Mouse (Mus musculus): Measurements from ENCODE around the gene Syt1. TPM values are rescaled to one million over a fixed set of nuclear protein-coding genes. Genes with fewer than 3 reads are reported as not detected.
A peak's percentile ranks its signal among the peaks of the same experiment; 100 is the strongest.

Gene Syt1
- polyA plus RNA-seq, 1 experiment from 2014 or later: 1.5 TPM

GRCm38 (mm10) chr10:108571104-108571503 is 439.7 kb downstream of the Syt1 start:
- 87% methylated on average over 5 of the region's 5 CpGs for WGBS (ENCODE audit: insufficient replicate concordance)
- H3K9me3 ChIP-seq (replicated peaks; ENCODE audit: control insufficient read depth, low read length): no peaks in the 10 kb centered on the region
- no peak overlapping the region for H3K9ac ChIP-seq (ENCODE audit: low read depth, low read length)
- no peak overlapping the region for H3K4me3 ChIP-seq (ENCODE audit: low read depth, low read length)
- H3K27ac ChIP-seq (ENCODE audit: low read depth, low read length): no peak overlapping the region
- H3K4me2 ChIP-seq: no peak overlapping the region
- ATAC-seq (replicated peaks; ENCODE audit: insufficient number of reproducible peaks, low FRiP score, low TSS enrichment): no peak
- H3K27me3 ChIP-seq (ENCODE audit: control insufficient read depth, insufficient read depth, low read length): no peaks in the 10 kb centered on the region
- H3K4me1 ChIP-seq (ENCODE audit: control insufficient read depth, insufficient read depth, low read length): peaks cover 11% of the 10 kb centered on the region
- H3K36me3 ChIP-seq (ENCODE audit: control insufficient read depth, insufficient read depth, low read length): no peaks in the 10 kb centered on the region

- Histone ChIP-seq H3K9me3 (replicated peaks; ENCODE audit: control insufficient read depth, low read length) (no peaks in the 10 kb centered on the region), H3K36me3 (ENCODE audit: control insufficient read depth, insufficient read depth, low read length) (no peaks in the 10 kb centered on the region), H3K4me2 (no peak overlapping the region), H3K9ac (ENCODE audit: low read depth, low read length) (no peak overlapping the region), H3K4me3 (ENCODE audit: low read depth, low read length) (no peak overlapping the region), H3K4me1 (ENCODE audit: control insufficient read depth, insufficient read depth, low read length) (peaks cover 11% of the 10 kb centered on the region), H3K27ac (ENCODE audit: low read depth, low read length) (no peak overlapping the region), H3K27me3 (ENCODE audit: control insufficient read depth, insufficient read depth, low read length) (no peaks in the 10 kb centered on the region)
- no peak for ATAC-seq (replicated peaks; ENCODE audit: insufficient number of reproducible peaks, low FRiP score, low TSS enrichment)
- 78% methylated on average over 6 of the region's 6 CpGs for WGBS (ENCODE audit: insufficient replicate concordance)
Observed at GRCm38 (mm10) chr10:108569568-108570139, 441.1 kb downstream of the Syt1 start.

GRCm38 (mm10) chr10:108568925-108569324 is 441.9 kb downstream of the Syt1 start:
- no peak for ATAC-seq (replicated peaks; ENCODE audit: insufficient number of reproducible peaks, low FRiP score, low TSS enrichment)
- Histone ChIP-seq H3K36me3 (ENCODE audit: control insufficient read depth, insufficient read depth, low read length) (no peaks in the 10 kb centered on the region), H3K9me3 (replicated peaks; ENCODE audit: control insufficient read depth, low read length) (no peaks in the 10 kb centered on the region), H3K4me1 (ENCODE audit: control insufficient read depth, insufficient read depth, low read length) (peaks cover 11% of the 10 kb centered on the region), H3K27me3 (ENCODE audit: control insufficient read depth, insufficient read depth, low read length) (no peaks in the 10 kb centered on the region), H3K4me2 (no peak overlapping the region), H3K9ac (ENCODE audit: low read depth, low read length) (no peak overlapping the region), H3K4me3 (ENCODE audit: low read depth, low read length) (no peak overlapping the region), H3K27ac (ENCODE audit: low read depth, low read length) (0 out of 2 replicates have a peak overlapping the region, but pooled peaks have one; percentile 18)
- WGBS (ENCODE audit: insufficient replicate concordance): 66% methylated on average over 6 of the region's 6 CpGs

GRCm38 (mm10) chr10:108568136-108568535 is 442.6 kb downstream of the Syt1 start:
- Histone ChIP-seq H3K4me2 (peak overlapping the region; percentile 23), H3K27me3 (ENCODE audit: control insufficient read depth, insufficient read depth, low read length) (no peaks in the 10 kb centered on the region), H3K36me3 (ENCODE audit: control insufficient read depth, insufficient read depth, low read length) (no peaks in the 10 kb centered on the region), H3K4me3 (ENCODE audit: low read depth, low read length) (no peak overlapping the region), H3K27ac (ENCODE audit: low read depth, low read length) (peak overlapping the region; percentile 46; the same call in 1 of the 2 replicates), H3K9me3 (replicated peaks; ENCODE audit: control insufficient read depth, low read length) (no peaks in the 10 kb centered on the region), H3K4me1 (ENCODE audit: control insufficient read depth, insufficient read depth, low read length) (peaks cover 11% of the 10 kb centered on the region), H3K9ac (ENCODE audit: low read depth, low read length) (no peak overlapping the region)
- WGBS (ENCODE audit: insufficient replicate concordance): 12% methylated on average over 8 of the region's 8 CpGs
- ATAC-seq (replicated peaks; ENCODE audit: insufficient number of reproducible peaks, low FRiP score, low TSS enrichment): no peak

- Histone ChIP-seq H3K36me3 (ENCODE audit: control insufficient read depth, insufficient read depth, low read length) (no peaks in the 10 kb centered on the region), H3K4me3 (ENCODE audit: low read depth, low read length) (no peak overlapping the region), H3K27me3 (ENCODE audit: control insufficient read depth, insufficient read depth, low read length) (no peaks in the 10 kb centered on the region), H3K4me2 (no peak overlapping the region), H3K9ac (ENCODE audit: low read depth, low read length) (no peak overlapping the region), H3K9me3 (replicated peaks; ENCODE audit: control insufficient read depth, low read length) (no peaks in the 10 kb centered on the region), H3K27ac (ENCODE audit: low read depth, low read length) (no peak overlapping the region), H3K4me1 (ENCODE audit: control insufficient read depth, insufficient read depth, low read length) (peaks cover 11% of the 10 kb centered on the region)
- no peak for ATAC-seq (replicated peaks; ENCODE audit: insufficient number of reproducible peaks, low FRiP score, low TSS enrichment)
- 93% methylated on average over 6 of the region's 6 CpGs for WGBS (ENCODE audit: insufficient replicate concordance)
Observed at GRCm38 (mm10) chr10:108567456-108567855, 443.3 kb downstream of the Syt1 start.

GRCm38 (mm10) chr10:108559607-108559908 is 451.2 kb downstream of the Syt1 start:
- ATAC-seq (replicated peaks; ENCODE audit: insufficient number of reproducible peaks, low FRiP score, low TSS enrichment): 0 out of 2 replicates have a peak, but pooled peaks have one; percentile 46
- 74% methylated on average over 2 of the region's 2 CpGs for WGBS (ENCODE audit: insufficient replicate concordance)

GRCm38 (mm10) chr10:108558812-108559606 is 451.8 kb downstream of the Syt1 start:
- no peaks in the 10 kb centered on the region for H3K27me3 ChIP-seq (ENCODE audit: control insufficient read depth, insufficient read depth, low read length)
- no peaks in the 10 kb centered on the region for H3K36me3 ChIP-seq (ENCODE audit: control insufficient read depth, insufficient read depth, low read length)
- H3K4me3 ChIP-seq (ENCODE audit: low read depth, low read length): no peak overlapping the region
- no peaks in the 10 kb centered on the region for H3K4me1 ChIP-seq (ENCODE audit: control insufficient read depth, insufficient read depth, low read length)
- WGBS (ENCODE audit: insufficient replicate concordance): 83% methylated on average over 19 of the region's 19 CpGs
- H3K9ac ChIP-seq (ENCODE audit: low read depth, low read length): no peak overlapping the region
- H3K4me2 ChIP-seq: no peak overlapping the region
- ATAC-seq (replicated peaks; ENCODE audit: insufficient number of reproducible peaks, low FRiP score, low TSS enrichment): no peak
- no peak overlapping the region for H3K27ac ChIP-seq (ENCODE audit: low read depth, low read length)
- no peaks in the 10 kb centered on the region for H3K9me3 ChIP-seq (replicated peaks; ENCODE audit: control insufficient read depth, low read length)

More at GRCm38 (mm10) chr10:108559607-108559908, 451.2 kb downstream of the Syt1 start:
- no peaks in the 10 kb centered on the region for H3K4me1 ChIP-seq (ENCODE audit: control insufficient read depth, insufficient read depth, low read length)
- no peaks in the 10 kb centered on the region for H3K36me3 ChIP-seq (ENCODE audit: control insufficient read depth, insufficient read depth, low read length)
- no peak overlapping the region for H3K27ac ChIP-seq (ENCODE audit: low read depth, low read length)
- no peak overlapping the region for H3K9ac ChIP-seq (ENCODE audit: low read depth, low read length)
- no peak overlapping the region for H3K4me2 ChIP-seq
- H3K4me3 ChIP-seq (ENCODE audit: low read depth, low read length): no peak overlapping the region
- no peaks in the 10 kb centered on the region for H3K9me3 ChIP-seq (replicated peaks; ENCODE audit: control insufficient read depth, low read length)
- H3K27me3 ChIP-seq (ENCODE audit: control insufficient read depth, insufficient read depth, low read length): no peaks in the 10 kb centered on the region

- no peak overlapping the region for H3K9ac ChIP-seq (ENCODE audit: low read depth, low read length)
- no peak overlapping the region for H3K27ac ChIP-seq (ENCODE audit: low read depth, low read length)
- H3K4me1 ChIP-seq (ENCODE audit: control insufficient read depth, insufficient read depth, low read length): no peaks in the 10 kb centered on the region
- H3K27me3 ChIP-seq (ENCODE audit: control insufficient read depth, insufficient read depth, low read length): no peaks in the 10 kb centered on the region
- H3K4me2 ChIP-seq: no peak overlapping the region
- no peaks in the 10 kb centered on the region for H3K9me3 ChIP-seq (replicated peaks; ENCODE audit: control insufficient read depth, low read length)
- no peak for ATAC-seq (replicated peaks; ENCODE audit: insufficient number of reproducible peaks, low FRiP score, low TSS enrichment)
- H3K36me3 ChIP-seq (ENCODE audit: control insufficient read depth, insufficient read depth, low read length): no peaks in the 10 kb centered on the region
- 84% methylated on average over 6 of the region's 6 CpGs for WGBS (ENCODE audit: insufficient replicate concordance)
- no peak overlapping the region for H3K4me3 ChIP-seq (ENCODE audit: low read depth, low read length)
Observed at GRCm38 (mm10) chr10:108552544-108552943, 458.2 kb downstream of the Syt1 start.

- Histone ChIP-seq H3K4me3 (ENCODE audit: low read depth, low read length) (no peak overlapping the region), H3K27me3 (ENCODE audit: control insufficient read depth, insufficient read depth, low read length) (no peaks in the 10 kb centered on the region), H3K9ac (ENCODE audit: low read depth, low read length) (no peak overlapping the region), H3K4me1 (ENCODE audit: control insufficient read depth, insufficient read depth, low read length) (no peaks in the 10 kb centered on the region), H3K9me3 (replicated peaks; ENCODE audit: control insufficient read depth, low read length) (no peaks in the 10 kb centered on the region), H3K4me2 (no peak overlapping the region), H3K27ac (ENCODE audit: low read depth, low read length) (no peak overlapping the region), H3K36me3 (ENCODE audit: control insufficient read depth, insufficient read depth, low read length) (no peaks in the 10 kb centered on the region)
- 88% methylated on average over 3 of the region's 3 CpGs for WGBS (ENCODE audit: insufficient replicate concordance)
- ATAC-seq (replicated peaks; ENCODE audit: insufficient number of reproducible peaks, low FRiP score, low TSS enrichment): no peak
Observed at GRCm38 (mm10) chr10:108545715-108546114, 465.1 kb downstream of the Syt1 start.

All from heart, embryonic 11.5 days (tissue).